Mouse (Mus musculus): ENCODE measurements around the gene Psors1c2. TPM values are rescaled to one million over a fixed set of nuclear protein-coding genes. Genes with fewer than 3 reads are reported as not detected.

Psors1c2 gene
- polyA plus RNA-seq, 1 experiment = 0.98 TPM

DNA sequence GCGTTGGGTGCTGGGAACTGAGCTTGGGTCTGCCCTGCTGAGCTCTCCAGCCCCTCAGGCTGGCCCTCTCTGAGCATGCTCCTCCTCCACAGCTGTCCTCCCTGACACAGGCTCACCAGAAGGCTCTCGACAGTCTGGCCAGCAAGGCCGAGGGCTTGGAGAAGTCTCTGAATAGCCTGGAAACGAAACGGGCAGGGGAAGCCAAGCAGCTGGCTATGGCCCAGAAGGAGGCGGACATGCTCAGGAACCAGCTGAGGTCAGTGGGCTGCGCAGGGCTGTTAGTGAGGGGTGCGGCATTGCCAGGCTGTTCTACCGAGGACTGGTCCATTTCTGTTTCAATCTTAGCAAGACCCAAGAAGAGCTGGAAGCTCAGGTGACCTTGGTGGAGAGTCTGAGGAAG is 8.6 kb upstream of the Psors1c2 start:
- TF ChIP-seq CTCF (IDR thresholded peaks at IDR 0.05; ENCODE audit: borderline replicate concordance, extremely low read depth, insufficient read depth, insufficient read length) (no peak), POLR2A (IDR thresholded peaks at IDR 0.05; ENCODE audit: borderline replicate concordance, extremely low read depth, insufficient read depth, insufficient read length, poor library complexity, severe bottlenecking) (no peak)
- no peak for DNase-seq (ENCODE audit: low read depth)

DNA sequence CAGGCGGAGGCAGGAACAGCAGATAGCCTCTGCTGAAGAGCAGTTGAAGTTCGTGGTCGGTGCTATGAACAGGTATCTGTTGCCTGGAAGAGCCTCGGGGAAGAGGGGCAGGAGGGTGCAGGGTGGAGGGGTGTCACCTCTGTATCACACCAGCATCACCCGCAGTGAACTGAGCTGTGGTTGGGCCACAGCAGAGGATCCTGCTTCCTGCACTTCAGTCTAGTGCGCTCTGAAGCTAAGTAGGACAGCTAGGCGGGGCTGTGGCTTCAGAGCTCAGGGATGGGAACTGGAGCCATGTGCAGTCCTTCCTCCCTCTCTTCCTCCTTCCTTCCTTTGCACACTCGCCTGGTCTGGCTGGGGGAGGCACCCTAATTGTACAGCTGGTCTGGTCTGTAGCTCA is 6.4 kb upstream of the Psors1c2 start:
- no peak for DNase-seq (ENCODE audit: low read depth)
- TF ChIP-seq CTCF (IDR thresholded peaks at IDR 0.05; ENCODE audit: borderline replicate concordance, extremely low read depth, insufficient read depth, insufficient read length) (no peak), POLR2A (IDR thresholded peaks at IDR 0.05; ENCODE audit: borderline replicate concordance, extremely low read depth, insufficient read depth, insufficient read length, poor library complexity, severe bottlenecking) (no peak)

DNA sequence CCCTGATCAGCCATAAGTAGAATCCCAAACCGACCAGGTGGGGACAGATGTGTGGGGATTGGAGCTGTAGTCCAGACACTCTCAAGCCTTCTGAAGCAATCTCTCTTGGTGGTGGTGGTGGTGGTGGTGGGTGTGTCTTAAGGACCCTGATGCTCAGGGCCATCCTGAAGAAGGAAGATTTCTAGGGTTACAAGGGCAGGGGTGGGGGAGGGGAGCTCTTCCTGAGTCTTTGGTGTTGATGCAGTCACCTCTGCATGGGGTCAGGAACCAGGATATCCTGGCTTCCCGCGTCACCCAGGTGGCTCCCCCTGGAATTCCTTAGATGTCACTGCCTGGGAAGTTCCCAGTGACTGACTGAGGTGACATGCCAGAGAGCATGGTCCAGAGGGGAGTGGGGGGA is 641 bp upstream of the Psors1c2 start:
- no peak for TF ChIP-seq CTCF (IDR thresholded peaks at IDR 0.05; ENCODE audit: borderline replicate concordance, extremely low read depth, insufficient read depth, insufficient read length)
- no peak for TF ChIP-seq POLR2A (IDR thresholded peaks at IDR 0.05; ENCODE audit: borderline replicate concordance, extremely low read depth, insufficient read depth, insufficient read length, poor library complexity, severe bottlenecking)
- no peak for DNase-seq (ENCODE audit: low read depth)

DNA sequence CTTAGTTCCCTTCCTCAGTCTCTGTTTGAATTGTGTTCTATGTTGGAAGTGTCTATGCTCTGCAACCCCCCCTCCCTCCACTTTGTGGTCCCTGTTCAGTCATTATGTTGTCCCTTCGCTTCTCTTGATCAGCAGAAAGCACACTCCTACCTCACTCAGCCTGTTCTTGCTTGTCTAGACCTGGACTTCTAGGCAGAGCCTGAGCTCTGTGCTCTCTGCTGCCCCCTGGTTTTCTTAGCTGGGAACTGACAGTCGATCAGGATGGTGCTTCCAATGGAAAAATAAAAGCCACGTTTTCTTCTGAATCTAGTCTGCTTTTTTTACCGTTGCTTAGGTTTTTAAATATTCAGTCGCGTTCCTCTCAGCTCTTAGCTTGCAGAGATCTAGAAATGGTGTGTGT is 1.3 kb downstream of the Psors1c2 start:
- peak; percentile 90 for TF ChIP-seq CTCF (IDR thresholded peaks at IDR 0.05; ENCODE audit: borderline replicate concordance, extremely low read depth, insufficient read depth, insufficient read length)
- TF ChIP-seq POLR2A (IDR thresholded peaks at IDR 0.05; ENCODE audit: borderline replicate concordance, extremely low read depth, insufficient read depth, insufficient read length, poor library complexity, severe bottlenecking) = no peak
- peak; percentile 83 for DNase-seq (ENCODE audit: low read depth)

DNA sequence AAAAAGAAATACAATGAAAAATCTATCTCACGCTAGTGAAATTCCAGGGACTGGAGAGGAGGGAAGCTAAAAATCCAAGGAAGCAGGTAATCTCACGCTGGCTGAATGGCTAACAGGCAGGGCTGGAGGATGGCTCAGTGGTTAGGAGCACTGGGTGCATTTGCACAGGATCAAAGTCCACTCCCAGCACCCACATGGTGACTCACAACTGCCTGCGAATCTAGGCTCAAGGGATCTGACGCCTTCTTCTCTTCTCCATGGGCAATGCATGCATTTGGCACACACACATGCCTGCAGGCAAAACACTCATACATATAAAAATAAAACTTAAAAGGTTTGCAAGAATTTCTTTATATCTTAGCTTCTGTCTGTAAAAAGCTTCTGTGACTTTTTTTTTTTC is 4.4 kb downstream of the Psors1c2 start:
- no peak for TF ChIP-seq POLR2A (IDR thresholded peaks at IDR 0.05; ENCODE audit: borderline replicate concordance, extremely low read depth, insufficient read depth, insufficient read length, poor library complexity, severe bottlenecking)
- no peak for TF ChIP-seq CTCF (IDR thresholded peaks at IDR 0.05; ENCODE audit: borderline replicate concordance, extremely low read depth, insufficient read depth, insufficient read length)

DNA sequence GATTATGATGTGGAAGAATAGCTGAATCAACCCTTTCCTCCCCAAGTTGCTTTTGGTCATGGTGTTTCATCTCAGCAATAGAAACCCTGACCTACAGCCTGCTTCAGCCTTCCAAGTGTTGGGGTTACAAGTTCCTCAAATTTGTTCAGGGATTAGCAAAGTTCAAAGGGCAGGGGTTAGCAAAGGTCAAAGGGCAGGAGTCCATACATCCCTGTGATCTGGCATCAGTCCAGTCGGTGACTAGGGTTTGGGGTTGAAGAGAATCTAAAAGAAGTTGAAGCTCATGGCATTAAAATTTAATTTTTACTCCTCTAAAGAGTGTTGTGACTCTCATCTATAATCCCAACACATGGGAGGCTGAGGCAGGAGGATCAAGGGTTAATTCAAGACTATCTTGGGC is 5.5 kb downstream of the Psors1c2 start:
- no peak for DNase-seq (ENCODE audit: low read depth)
- TF ChIP-seq POLR2A (IDR thresholded peaks at IDR 0.05; ENCODE audit: borderline replicate concordance, extremely low read depth, insufficient read depth, insufficient read length, poor library complexity, severe bottlenecking) (no peak), CTCF (IDR thresholded peaks at IDR 0.05; ENCODE audit: borderline replicate concordance, extremely low read depth, insufficient read depth, insufficient read length) (no peak)

More for the DNA sequence above, 4.4 kb downstream of the Psors1c2 start:
- DNase-seq (ENCODE audit: low read depth) = no peak

DNA sequence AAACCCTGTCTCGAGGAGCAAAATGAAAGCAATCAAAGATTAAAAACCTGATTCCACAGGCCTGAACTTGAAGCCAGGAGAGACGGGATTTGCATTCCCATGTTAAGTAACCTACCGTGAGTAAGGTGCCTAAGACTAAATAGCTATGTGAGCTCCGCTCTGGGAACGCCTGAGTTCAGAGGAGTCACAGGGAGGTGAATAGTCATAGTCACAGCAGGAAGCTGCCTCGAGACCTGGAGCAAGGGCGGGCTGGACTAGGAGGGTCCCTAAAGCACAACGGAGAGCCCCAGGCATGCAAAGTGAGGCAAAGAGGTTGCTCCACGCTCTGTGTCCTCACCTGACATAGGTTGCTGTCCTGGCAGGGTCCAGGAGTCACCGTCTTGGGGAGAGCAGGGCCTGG is 6.5 kb downstream of the Psors1c2 start:
- no peak for TF ChIP-seq POLR2A (IDR thresholded peaks at IDR 0.05; ENCODE audit: borderline replicate concordance, extremely low read depth, insufficient read depth, insufficient read length, poor library complexity, severe bottlenecking)
- no peak for DNase-seq (ENCODE audit: low read depth)

DNA sequence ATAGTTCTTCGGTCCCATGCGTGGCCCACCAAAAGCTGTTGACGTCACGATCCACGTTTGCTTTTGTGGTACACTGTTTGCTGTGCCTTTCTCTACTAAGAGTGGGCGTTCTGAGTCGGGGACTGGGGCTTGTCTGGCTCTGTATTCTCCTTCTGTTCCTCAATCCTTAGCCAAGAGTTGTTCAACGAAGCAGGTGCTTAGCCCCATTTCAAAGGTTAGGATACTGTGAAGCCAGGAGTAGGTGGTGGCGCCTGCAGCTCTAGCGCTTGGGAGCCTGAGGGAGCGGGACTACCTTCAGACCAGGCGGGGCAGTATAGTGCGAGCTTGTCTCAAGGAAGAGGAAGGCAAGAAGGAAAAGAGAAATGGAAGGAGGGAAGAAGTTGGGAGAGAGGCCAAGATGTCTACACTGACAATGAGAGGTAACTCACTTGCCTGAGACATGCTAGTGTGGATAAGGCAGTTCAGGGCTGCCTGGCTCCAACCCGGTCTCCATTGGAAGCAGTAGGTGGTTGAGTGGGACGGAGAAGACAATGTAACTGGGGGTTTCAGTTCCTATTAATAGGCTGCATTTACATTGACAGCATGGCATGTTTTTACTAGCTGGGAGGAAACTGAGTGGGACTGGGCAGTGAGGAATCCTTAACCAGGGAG is 9.9 kb downstream of the Psors1c2 start:
- TF ChIP-seq POLR2A (IDR thresholded peaks at IDR 0.05; ENCODE audit: borderline replicate concordance, extremely low read depth, insufficient read depth, insufficient read length, poor library complexity, severe bottlenecking) = no peak
- no peak for TF ChIP-seq CTCF (IDR thresholded peaks at IDR 0.05; ENCODE audit: borderline replicate concordance, extremely low read depth, insufficient read depth, insufficient read length)
- DNase-seq (ENCODE audit: low read depth) = peak; percentile 11

DNA sequence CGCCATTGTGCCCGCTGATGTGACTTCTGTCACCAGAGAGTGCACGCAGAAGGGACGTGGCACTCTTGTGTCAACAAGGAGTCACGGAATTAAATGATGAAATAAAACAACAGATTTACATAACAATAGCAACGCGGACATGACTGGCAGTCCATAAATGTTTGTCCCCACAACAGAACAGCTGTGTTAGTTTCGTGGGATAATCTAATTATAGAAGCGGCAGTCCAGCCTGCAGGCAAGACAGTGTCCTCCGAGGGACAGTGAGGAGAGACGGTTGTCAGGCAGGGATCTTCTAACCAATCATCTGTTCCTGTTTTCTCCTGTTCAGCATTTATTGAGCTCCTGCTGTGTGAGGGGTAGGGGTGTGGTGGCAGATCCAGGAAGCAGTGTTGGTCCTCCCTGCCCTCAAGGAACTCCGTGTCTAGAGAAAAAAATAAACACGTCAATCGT is 10.4 kb downstream of the Psors1c2 start:
- peak; percentile 51 for DNase-seq (ENCODE audit: low read depth)
- no peak for TF ChIP-seq CTCF (IDR thresholded peaks at IDR 0.05; ENCODE audit: borderline replicate concordance, extremely low read depth, insufficient read depth, insufficient read length)
- no peak for TF ChIP-seq POLR2A (IDR thresholded peaks at IDR 0.05; ENCODE audit: borderline replicate concordance, extremely low read depth, insufficient read depth, insufficient read length, poor library complexity, severe bottlenecking)

DNA sequence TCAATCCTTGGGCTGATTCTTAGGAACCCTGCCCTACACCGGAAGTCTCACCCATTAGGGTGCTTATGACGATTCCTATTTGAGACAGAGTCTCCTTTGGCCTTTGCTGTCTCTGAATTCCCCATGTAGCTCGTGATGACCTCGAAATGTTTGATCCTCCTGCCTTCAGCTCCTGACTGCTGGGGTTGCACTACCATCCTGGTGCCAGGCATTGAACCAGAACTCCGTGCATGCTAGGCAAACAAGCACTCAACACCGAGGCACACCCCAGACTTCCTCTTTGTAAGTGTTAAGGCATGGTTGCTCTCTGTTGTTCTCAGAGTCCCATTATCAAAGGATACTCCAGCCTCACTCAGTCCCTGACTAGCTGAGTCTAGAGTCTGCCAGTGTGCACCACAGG is 11.0 kb downstream of the Psors1c2 start:
- TF ChIP-seq CTCF (IDR thresholded peaks at IDR 0.05; ENCODE audit: borderline replicate concordance, extremely low read depth, insufficient read depth, insufficient read length) = no peak
- TF ChIP-seq POLR2A (IDR thresholded peaks at IDR 0.05; ENCODE audit: borderline replicate concordance, extremely low read depth, insufficient read depth, insufficient read length, poor library complexity, severe bottlenecking) = no peak

DNA sequence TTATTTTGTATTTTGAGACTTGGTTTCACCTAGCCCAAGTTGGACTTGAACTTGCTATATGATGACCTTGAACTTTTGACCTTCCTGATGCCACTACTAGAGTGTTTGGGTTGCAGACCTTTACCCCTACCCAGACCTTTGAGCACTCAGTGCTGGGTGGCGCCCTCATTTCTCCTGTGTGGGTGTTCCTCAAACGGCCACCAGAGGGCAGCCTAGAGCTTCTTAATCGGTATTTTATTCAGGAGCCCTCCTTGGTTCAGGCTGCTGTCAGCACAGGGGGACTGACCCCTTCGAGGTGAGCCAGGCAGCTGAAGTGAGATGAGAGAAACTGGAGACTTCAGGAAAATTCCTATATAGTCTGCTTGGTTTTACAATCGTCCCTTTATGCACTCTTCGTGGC is 11.7 kb downstream of the Psors1c2 start:
- peak; percentile 50 for DNase-seq (ENCODE audit: low read depth)
- TF ChIP-seq POLR2A (IDR thresholded peaks at IDR 0.05; ENCODE audit: borderline replicate concordance, extremely low read depth, insufficient read depth, insufficient read length, poor library complexity, severe bottlenecking) = no peak
- peak; percentile 81 for TF ChIP-seq CTCF (IDR thresholded peaks at IDR 0.05; ENCODE audit: borderline replicate concordance, extremely low read depth, insufficient read depth, insufficient read length)

More for the DNA sequence above, 11.0 kb downstream of the Psors1c2 start:
- DNase-seq (ENCODE audit: low read depth) = no peak

DNA sequence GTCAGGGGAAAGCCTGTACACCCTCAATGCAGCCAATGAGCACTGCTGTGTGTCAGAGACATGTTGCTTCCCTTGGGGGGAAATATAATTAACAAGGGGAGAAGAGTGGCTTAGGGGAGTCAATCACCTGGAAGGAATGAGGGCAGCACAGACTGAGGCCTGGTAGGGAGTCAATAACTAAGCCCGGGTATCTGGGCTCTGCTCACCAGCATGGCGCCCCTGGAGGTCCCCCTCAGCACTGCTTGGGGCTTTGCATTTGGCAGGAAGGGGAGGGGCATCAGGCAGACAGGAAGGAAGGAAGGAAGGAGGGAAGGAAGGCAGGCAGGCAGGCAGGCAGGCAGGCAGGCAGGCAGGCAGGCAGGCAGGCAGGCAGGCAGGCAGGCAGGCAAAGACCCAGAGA is 14.5 kb downstream of the Psors1c2 start:
- TF ChIP-seq POLR2A (IDR thresholded peaks at IDR 0.05; ENCODE audit: borderline replicate concordance, extremely low read depth, insufficient read depth, insufficient read length, poor library complexity, severe bottlenecking) = no peak
- TF ChIP-seq CTCF (IDR thresholded peaks at IDR 0.05; ENCODE audit: borderline replicate concordance, extremely low read depth, insufficient read depth, insufficient read length) = 0 out of 2 replicates have a peak, but pooled peaks have one; percentile 12

More for the DNA sequence above, 14.5 kb downstream of the Psors1c2 start:
- DNase-seq (ENCODE audit: low read depth) = no peak

All from brain, embryonic 14.5 days (tissue).